Mouse (Mus musculus): ENCODE measurements around the gene 1700113H08Rik.

DNA sequence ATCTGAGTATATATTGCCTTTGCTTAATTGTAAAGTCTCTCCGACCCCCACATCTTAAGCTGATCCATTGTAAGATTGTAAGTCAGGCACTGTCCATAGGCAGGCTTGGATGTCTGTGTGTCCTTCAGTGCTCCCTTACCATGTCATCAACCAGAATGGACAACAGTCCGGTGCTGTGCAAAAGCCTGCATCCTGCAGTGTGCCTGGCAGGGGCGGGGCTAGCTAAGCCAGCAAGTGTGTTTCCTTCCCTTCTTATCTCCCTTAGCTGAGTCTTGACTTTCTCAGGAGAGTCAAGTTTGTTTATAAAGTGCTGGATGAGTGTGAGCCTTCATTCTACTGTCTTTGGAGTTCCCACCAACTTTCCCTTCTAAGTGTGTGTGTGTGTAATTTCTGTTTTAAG is 12.6 kb upstream of the 1700113H08Rik start:
- no peak for TF ChIP-seq CTCF (IDR thresholded peaks at IDR 0.05)
- no peak for TF ChIP-seq EP300 (IDR thresholded peaks at IDR 0.05)

All from lung, postnatal 0 days (tissue).